Mouse (Mus musculus): ENCODE measurements around the gene Wars2.

- TF ChIP-seq GATA1 (IDR thresholded peaks at IDR 0.05; ENCODE audit: borderline replicate concordance, low read length) (no peak), FLI1 (IDR thresholded peaks at IDR 0.05; ENCODE audit: low read length) (no peak)
These were observed 19.1 kb downstream of the Wars2 start for GRCm38 (mm10) chr3:99160016-99160415.
